Mouse (Mus musculus): Measurements from ENCODE around the gene Eif3b. TPM values are rescaled to one million over a fixed set of nuclear protein-coding genes. Genes with fewer than 3 reads are reported as not detected.
A peak's percentile ranks its signal among the peaks of the same experiment; 100 is the strongest.
"Not testable (repeated sequence)": the region's sequence is repeated elsewhere in the genome, so short reads cannot be mapped to it uniquely, and the experiment has no call there.

Gene Eif3b
- polyA plus RNA-seq, 1 experiment from 2014 or later = 166 TPM

DNA sequence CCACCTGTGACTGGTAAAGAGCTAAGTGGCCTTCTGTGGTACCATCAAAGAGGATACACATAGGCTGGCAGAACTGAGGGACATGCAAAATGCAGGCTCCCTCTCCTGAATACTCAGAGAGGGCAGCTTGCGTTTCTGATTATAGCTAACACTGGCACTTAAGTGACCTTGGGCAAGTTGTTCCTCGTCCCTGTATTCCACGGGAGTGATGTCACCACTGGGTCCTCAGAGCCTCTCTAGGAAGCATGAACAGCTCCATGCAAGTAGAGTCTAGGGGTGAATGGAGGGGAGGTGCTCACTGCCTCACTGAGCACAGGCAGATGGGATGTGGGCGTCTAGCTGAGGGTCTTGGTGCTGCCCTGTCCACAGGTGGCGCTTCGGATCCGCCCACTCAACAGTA is 26.9 kb downstream of the Eif3b start:
- H3K9me3 ChIP-seq (ENCODE audit: control insufficient read depth, low read length) = no peaks in the 10 kb centered on the region
- no peak overlapping the region for H3K4me2 ChIP-seq
- WGBS = 83% methylated on average over 7 of the region's 7 CpGs
- H3K9ac ChIP-seq (ENCODE audit: low read length) = no peak overlapping the region
- no peaks in the 10 kb centered on the region for H3K4me1 ChIP-seq (ENCODE audit: control insufficient read depth, insufficient read depth, low read length)
- DNase-seq (ENCODE audit: low spot score, missing footprints) (no peak), ATAC-seq (ENCODE audit: low FRiP score) (no peak)
- no peak overlapping the region for H3K27ac ChIP-seq (ENCODE audit: low read depth, low read length)
- H3K4me3 ChIP-seq (ENCODE audit: low read depth, low read length) = no peak overlapping the region
- H3K27me3 ChIP-seq (ENCODE audit: control insufficient read depth, insufficient read depth, low read length) = no peaks in the 10 kb centered on the region
- H3K36me3 ChIP-seq (ENCODE audit: control insufficient read depth, insufficient read depth, low read length) = peaks cover 32% of the 10 kb centered on the region

DNA sequence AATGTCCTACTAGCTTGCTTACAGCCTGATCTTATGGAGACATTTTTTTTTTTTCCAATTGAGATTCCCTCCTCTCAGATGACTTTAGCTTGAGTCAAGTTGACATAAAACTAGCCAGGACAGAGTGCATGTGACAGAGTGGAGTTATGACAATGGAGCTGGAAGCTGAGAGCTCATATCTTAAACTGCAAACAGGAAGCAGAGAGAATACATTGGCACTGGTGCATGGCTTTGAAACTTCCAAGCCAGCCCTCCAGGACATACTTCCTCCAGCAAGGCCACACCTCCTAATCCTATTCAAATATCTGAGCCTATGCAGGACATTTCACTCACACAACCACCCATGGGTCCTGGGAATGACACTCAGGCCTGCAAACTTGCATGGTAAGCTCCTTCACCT is 35.4 kb downstream of the Eif3b start:
- H3K9ac ChIP-seq (ENCODE audit: low read length) = no peak overlapping the region
- no peaks in the 10 kb centered on the region for H3K9me3 ChIP-seq (ENCODE audit: control insufficient read depth, low read length)
- no peak overlapping the region for H3K27ac ChIP-seq (ENCODE audit: low read depth, low read length)
- ATAC-seq (ENCODE audit: low FRiP score) (no peak), DNase-seq (ENCODE audit: low spot score, missing footprints) (no peak)
- no peak overlapping the region for H3K4me2 ChIP-seq
- no peaks in the 10 kb centered on the region for H3K4me1 ChIP-seq (ENCODE audit: control insufficient read depth, insufficient read depth, low read length)
- H3K4me3 ChIP-seq (ENCODE audit: low read depth, low read length) = no peak overlapping the region
- H3K36me3 ChIP-seq (ENCODE audit: control insufficient read depth, insufficient read depth, low read length) = no peaks in the 10 kb centered on the region
- H3K27me3 ChIP-seq (ENCODE audit: control insufficient read depth, insufficient read depth, low read length) = no peaks in the 10 kb centered on the region

DNA sequence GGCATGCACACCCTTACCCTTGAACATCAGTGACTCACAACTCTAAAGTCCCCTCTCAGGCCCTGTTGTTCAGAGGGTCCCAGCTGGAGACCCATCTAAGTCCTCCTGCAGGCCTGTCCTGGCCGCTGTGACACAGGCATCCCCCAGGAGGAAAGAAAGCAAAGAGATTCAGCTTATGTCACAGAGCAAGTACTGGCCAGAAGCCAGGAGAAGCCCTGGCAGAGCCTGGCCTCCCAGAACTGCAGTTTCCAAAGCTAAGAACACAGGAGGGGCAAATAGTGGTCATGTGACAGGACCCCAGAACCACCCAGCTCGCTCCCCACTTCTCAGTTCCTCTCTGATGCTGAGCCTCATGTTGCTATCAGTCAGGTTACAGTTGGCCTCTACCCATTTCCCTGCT is 36.3 kb downstream of the Eif3b start:
- Histone ChIP-seq H3K4me3 (ENCODE audit: low read depth, low read length) (no peak overlapping the region), H3K9ac (ENCODE audit: low read length) (no peak overlapping the region), H3K27me3 (ENCODE audit: control insufficient read depth, insufficient read depth, low read length) (no peaks in the 10 kb centered on the region), H3K4me2 (no peak overlapping the region), H3K4me1 (ENCODE audit: control insufficient read depth, insufficient read depth, low read length) (no peaks in the 10 kb centered on the region), H3K27ac (ENCODE audit: low read depth, low read length) (no peak overlapping the region), H3K9me3 (ENCODE audit: control insufficient read depth, low read length) (no peaks in the 10 kb centered on the region), H3K36me3 (ENCODE audit: control insufficient read depth, insufficient read depth, low read length) (no peaks in the 10 kb centered on the region)
- DNase-seq (ENCODE audit: low spot score, missing footprints) = no peak
- ATAC-seq (ENCODE audit: low FRiP score) = no peak
- WGBS = 73% methylated on average over 2 of the region's 2 CpGs

DNA sequence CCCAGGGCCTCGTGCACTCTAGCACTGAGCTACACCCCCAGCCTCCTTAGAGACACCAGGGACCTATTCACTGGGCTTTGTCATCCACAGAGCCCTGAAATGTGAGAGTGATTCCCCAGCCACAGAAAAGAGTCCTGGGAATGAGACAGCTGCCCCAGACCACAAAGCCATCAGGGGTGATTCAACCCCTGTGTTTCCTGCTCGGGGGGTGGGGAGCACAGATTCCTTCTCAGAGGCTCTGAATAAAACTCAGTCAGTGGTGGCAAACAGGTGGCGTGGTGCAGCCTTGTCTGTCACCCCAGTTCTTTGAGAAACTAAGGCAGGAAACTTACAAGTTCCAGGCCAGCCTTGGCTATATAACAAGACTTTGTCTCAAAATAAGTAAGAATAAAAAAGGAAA is 42.3 kb downstream of the Eif3b start:
- WGBS = 84% methylated on average over 3 of the region's 3 CpGs
- Histone ChIP-seq H3K4me2 (no peak overlapping the region), H3K9ac (ENCODE audit: low read length) (no peak overlapping the region), H3K27ac (ENCODE audit: low read depth, low read length) (no peak overlapping the region), H3K36me3 (ENCODE audit: control insufficient read depth, insufficient read depth, low read length) (no peaks in the 10 kb centered on the region), H3K9me3 (ENCODE audit: control insufficient read depth, low read length) (peaks cover 2% of the 10 kb centered on the region; the same call in 1 of the 2 replicates), H3K27me3 (ENCODE audit: control insufficient read depth, insufficient read depth, low read length) (no peaks in the 10 kb centered on the region), H3K4me1 (ENCODE audit: control insufficient read depth, insufficient read depth, low read length) (no peaks in the 10 kb centered on the region), H3K4me3 (ENCODE audit: low read depth, low read length) (no peak overlapping the region)
- ATAC-seq (ENCODE audit: low FRiP score) (no peak), DNase-seq (ENCODE audit: low spot score, missing footprints) (peak; percentile 35)

DNA sequence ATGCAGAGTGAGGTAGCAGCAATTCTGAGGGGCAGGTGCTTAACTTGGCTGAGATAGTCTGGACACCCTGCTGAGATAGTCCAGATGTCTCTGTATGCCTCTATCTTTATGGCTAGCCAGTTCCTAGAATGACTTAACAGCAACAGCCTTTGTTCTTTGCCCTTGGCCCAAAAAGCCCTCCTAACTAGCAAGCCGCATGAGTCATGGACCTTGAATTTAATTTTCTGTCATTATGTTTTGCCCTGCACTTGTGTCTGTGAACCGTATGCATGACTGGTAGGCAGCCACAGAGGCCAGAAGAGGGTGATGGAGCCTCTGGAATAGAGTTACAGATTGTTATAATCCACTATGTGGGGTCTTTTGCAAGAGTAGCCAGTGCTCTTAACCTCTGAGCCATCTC is 44.0 kb downstream of the Eif3b start:
- not testable (repeated sequence) for H3K36me3 ChIP-seq (ENCODE audit: control insufficient read depth, insufficient read depth, low read length); H3K4me3 ChIP-seq (ENCODE audit: low read depth, low read length); ATAC-seq (ENCODE audit: low FRiP score); H3K4me2 ChIP-seq; H3K9ac ChIP-seq (ENCODE audit: low read length); H3K27me3 ChIP-seq (ENCODE audit: control insufficient read depth, insufficient read depth, low read length); H3K27ac ChIP-seq (ENCODE audit: low read depth, low read length); H3K4me1 ChIP-seq (ENCODE audit: control insufficient read depth, insufficient read depth, low read length); H3K9me3 ChIP-seq (ENCODE audit: control insufficient read depth, low read length); DNase-seq (ENCODE audit: low spot score, missing footprints)
- WGBS = 90% methylated on average over 2 of the region's 2 CpGs

DNA sequence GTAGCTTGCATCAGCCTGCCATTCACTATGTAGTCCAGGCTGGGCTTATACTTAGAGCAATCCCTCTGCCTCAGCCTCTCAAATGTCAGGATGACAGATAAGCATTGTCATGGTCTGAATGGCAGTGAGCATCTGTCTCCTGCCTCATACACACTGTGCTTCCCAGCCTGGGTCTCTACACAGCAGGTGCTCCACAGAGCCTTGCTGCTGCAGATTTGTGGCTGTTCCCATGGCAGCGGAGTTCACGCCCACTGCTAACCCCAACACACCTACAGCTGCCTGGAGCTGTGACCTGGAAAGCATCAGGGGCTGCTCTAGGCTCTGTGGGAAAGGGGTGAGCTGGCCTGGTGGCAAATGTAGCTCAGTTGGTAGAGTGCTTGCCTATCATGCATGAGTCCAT is 45.8 kb downstream of the Eif3b start:
- Histone ChIP-seq H3K4me2 (no peak overlapping the region), H3K27me3 (ENCODE audit: control insufficient read depth, insufficient read depth, low read length) (no peaks in the 10 kb centered on the region), H3K9me3 (ENCODE audit: control insufficient read depth, low read length) (peaks cover 2% of the 10 kb centered on the region; the same call in 1 of the 2 replicates), H3K36me3 (ENCODE audit: control insufficient read depth, insufficient read depth, low read length) (no peaks in the 10 kb centered on the region), H3K4me1 (ENCODE audit: control insufficient read depth, insufficient read depth, low read length) (no peaks in the 10 kb centered on the region), H3K27ac (ENCODE audit: low read depth, low read length) (no peak overlapping the region), H3K4me3 (ENCODE audit: low read depth, low read length) (no peak overlapping the region), H3K9ac (ENCODE audit: low read length) (no peak overlapping the region)
- WGBS = 71% methylated on average over 2 of the region's 2 CpGs
- no peak for ATAC-seq (ENCODE audit: low FRiP score)
- peak; percentile 74 for DNase-seq (ENCODE audit: low spot score, missing footprints)

DNA sequence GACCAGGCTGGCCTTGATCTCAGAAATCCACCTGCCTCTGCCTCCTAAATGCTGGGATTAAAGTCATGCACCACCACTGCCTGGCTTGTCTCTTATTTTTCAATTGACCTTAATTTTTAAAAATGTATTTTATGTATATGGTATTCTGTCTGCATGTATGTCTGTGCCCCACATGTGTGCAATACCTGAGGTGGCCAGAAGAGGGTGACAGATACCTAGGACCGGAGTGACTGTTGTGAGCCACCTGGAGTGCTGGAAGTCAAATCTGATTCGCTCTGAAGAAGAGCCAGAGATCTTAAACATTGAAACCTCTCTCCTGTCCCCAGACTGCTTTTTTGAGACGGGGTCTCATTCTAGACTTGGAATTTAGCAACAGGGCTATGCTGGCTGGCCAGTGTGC is 53.2 kb downstream of the Eif3b start:
- 85% methylated on average over 3 of the region's 3 CpGs for WGBS
- ATAC-seq (ENCODE audit: low FRiP score) (no peak), DNase-seq (ENCODE audit: low spot score, missing footprints) (no peak)
- H3K4me2 ChIP-seq = no peak overlapping the region
- no peaks in the 10 kb centered on the region for H3K4me1 ChIP-seq (ENCODE audit: control insufficient read depth, insufficient read depth, low read length)
- H3K27ac ChIP-seq (ENCODE audit: low read depth, low read length) = no peak overlapping the region
- H3K4me3 ChIP-seq (ENCODE audit: low read depth, low read length) = no peak overlapping the region
- H3K27me3 ChIP-seq (ENCODE audit: control insufficient read depth, insufficient read depth, low read length) = no peaks in the 10 kb centered on the region
- H3K9ac ChIP-seq (ENCODE audit: low read length) = no peak overlapping the region
- no peaks in the 10 kb centered on the region for H3K36me3 ChIP-seq (ENCODE audit: control insufficient read depth, insufficient read depth, low read length)
- H3K9me3 ChIP-seq (ENCODE audit: control insufficient read depth, low read length) = no peaks in the 10 kb centered on the region

DNA sequence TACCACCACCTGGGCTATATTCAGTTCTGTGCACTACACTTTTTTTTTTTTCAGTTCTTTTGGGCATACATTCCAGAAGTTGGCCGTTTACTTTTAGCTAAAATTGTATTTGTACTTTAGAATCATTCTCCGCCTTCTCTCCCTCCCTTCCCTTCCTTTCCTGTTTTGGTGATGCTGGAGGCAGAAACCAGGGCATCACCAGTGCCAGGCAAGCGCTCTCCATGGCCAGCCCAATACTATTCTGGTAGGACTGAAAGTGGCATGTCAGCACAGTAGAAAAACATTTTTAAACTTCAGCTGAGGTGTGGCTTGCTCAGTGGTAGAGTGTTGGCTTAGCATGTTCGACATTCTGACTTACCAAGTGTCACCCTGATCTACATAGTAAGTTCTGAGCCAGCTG is 62.3 kb downstream of the Eif3b start:
- no peaks in the 10 kb centered on the region; the same call in 1 of the 2 replicates for H3K27me3 ChIP-seq (ENCODE audit: control insufficient read depth, insufficient read depth, low read length)
- DNase-seq (ENCODE audit: low spot score, missing footprints) (no peak), ATAC-seq (ENCODE audit: low FRiP score) (no peak)
- no peak overlapping the region for H3K27ac ChIP-seq (ENCODE audit: low read depth, low read length)
- no peak overlapping the region for H3K4me3 ChIP-seq (ENCODE audit: low read depth, low read length)
- no peaks in the 10 kb centered on the region for H3K9me3 ChIP-seq (ENCODE audit: control insufficient read depth, low read length)
- WGBS = 79% methylated on average over 4 of the region's 4 CpGs
- no peak overlapping the region for H3K4me2 ChIP-seq
- H3K4me1 ChIP-seq (ENCODE audit: control insufficient read depth, insufficient read depth, low read length) = no peaks in the 10 kb centered on the region
- no peaks in the 10 kb centered on the region for H3K36me3 ChIP-seq (ENCODE audit: control insufficient read depth, insufficient read depth, low read length)
- no peak overlapping the region for H3K9ac ChIP-seq (ENCODE audit: low read length)

DNA sequence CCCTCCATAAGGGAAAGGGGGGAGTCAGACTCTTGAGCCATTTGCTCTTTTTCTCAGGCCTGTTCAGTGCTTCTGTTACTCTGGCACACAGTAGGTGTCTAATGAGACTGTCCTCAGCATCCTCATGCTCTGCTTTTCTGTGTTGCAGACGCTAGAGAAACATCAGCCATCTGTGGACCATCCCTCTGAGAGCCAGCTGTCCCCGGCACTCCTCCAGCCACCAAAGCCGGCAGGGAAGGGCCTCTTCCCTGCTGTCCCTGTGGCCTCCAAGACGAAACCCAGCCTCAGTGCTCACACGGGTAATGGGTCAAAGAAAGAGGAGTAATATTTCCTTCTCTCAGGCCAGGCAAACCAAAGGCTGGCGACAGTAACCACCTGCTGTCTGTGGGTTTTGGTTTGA is 72.0 kb downstream of the Eif3b start:
- ATAC-seq (ENCODE audit: low FRiP score) (no peak), DNase-seq (ENCODE audit: low spot score, missing footprints) (no peak)
- Histone ChIP-seq H3K9ac (ENCODE audit: low read length) (no peak overlapping the region), H3K27ac (ENCODE audit: low read depth, low read length) (no peak overlapping the region), H3K27me3 (ENCODE audit: control insufficient read depth, insufficient read depth, low read length) (no peaks in the 10 kb centered on the region), H3K4me2 (no peak overlapping the region), H3K4me3 (ENCODE audit: low read depth, low read length) (no peak overlapping the region), H3K4me1 (ENCODE audit: control insufficient read depth, insufficient read depth, low read length) (no peaks in the 10 kb centered on the region), H3K9me3 (ENCODE audit: control insufficient read depth, low read length) (no peaks in the 10 kb centered on the region), H3K36me3 (ENCODE audit: control insufficient read depth, insufficient read depth, low read length) (no peaks in the 10 kb centered on the region)
- 65% methylated on average over 6 of the region's 6 CpGs for WGBS

DNA sequence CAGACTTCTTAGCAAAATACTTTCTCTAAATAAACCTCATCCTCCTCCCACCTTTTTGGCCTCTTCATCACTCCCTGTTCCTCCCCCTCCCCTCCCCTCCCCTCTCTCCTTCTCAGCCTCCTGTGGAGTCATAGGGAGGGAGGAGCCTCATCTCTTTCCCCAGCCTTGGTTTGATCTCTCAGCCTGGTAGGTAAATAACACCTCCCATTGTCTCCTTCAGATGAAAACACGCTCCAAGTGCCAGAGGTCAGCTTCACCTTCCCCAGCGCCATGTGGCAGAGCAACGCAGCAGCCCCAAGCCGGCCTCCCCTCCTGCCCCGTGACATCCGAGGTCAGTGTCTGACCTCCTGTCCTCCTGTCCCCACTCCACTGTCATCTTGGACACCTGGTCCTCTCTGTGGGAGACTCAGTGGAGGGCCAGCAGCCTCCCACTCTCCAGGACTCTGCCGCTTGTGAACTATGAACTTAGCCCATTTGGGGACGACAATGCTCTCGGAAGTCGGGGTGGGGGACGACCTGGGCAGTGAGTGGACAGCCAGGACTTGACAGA is 73.6 kb downstream of the Eif3b start:
- H3K9me3 ChIP-seq (ENCODE audit: control insufficient read depth, low read length) = no peaks in the 10 kb centered on the region
- H3K4me3 ChIP-seq (ENCODE audit: low read depth, low read length) = no peak overlapping the region
- no peak for DNase-seq (ENCODE audit: low spot score, missing footprints)
- H3K27ac ChIP-seq (ENCODE audit: low read depth, low read length) = no peak overlapping the region
- H3K36me3 ChIP-seq (ENCODE audit: control insufficient read depth, insufficient read depth, low read length) = no peaks in the 10 kb centered on the region
- no peaks in the 10 kb centered on the region for H3K4me1 ChIP-seq (ENCODE audit: control insufficient read depth, insufficient read depth, low read length)
- H3K4me2 ChIP-seq = no peak overlapping the region
- no peaks in the 10 kb centered on the region for H3K27me3 ChIP-seq (ENCODE audit: control insufficient read depth, insufficient read depth, low read length)
- H3K9ac ChIP-seq (ENCODE audit: low read length) = no peak overlapping the region
- 0 out of 2 replicates have a peak, but pooled peaks have one; percentile 42 for ATAC-seq (ENCODE audit: low FRiP score)
- 47% methylated on average over 8 of the region's 11 CpGs for WGBS
